Mouse (Mus musculus) limb, embryonic 13.5 days (tissue): ENCODE data around the gene Lrmda. TPM values are rescaled to one million over a fixed set of nuclear protein-coding genes. Genes with fewer than 3 reads are reported as not detected.

Experiments
- ATAC-seq: fragments of 200-750 bp; cut with Nextera tagmentation; 2 replicates; pipeline ENCODE4 v1.8.0; 2017; ENCODE audit warnings: low read depth, moderate number of reproducible peaks, moderate TSS enrichment; ENCODE audit not compliant: low FRiP score
- H3K27ac ChIP-seq: fragments of 300-500 bp; sonication (generic); 2 replicates; pipeline ENCODE4 v1.5.1; 2015; ENCODE audit warnings: inconsistent platforms, mild to moderate bottlenecking, moderate library complexity
- H3K27me3 ChIP-seq: fragments of 300-500 bp; sonication (generic); 2 replicates; pipeline ENCODE4 v1.6.1; 2015; ENCODE audit warnings: mild to moderate bottlenecking, inconsistent platforms
- H3K36me3 ChIP-seq: fragments of 300-500 bp; sonication (generic); 2 replicates; pipeline ENCODE4 v1.6.1; 2015; ENCODE audit warnings: inconsistent platforms, mild to moderate bottlenecking, moderate library complexity
- H3K4me1 ChIP-seq: fragments of 300-500 bp; sonication (generic); 2 replicates; pipeline ENCODE4 v1.6.1; 2015; ENCODE audit warnings: inconsistent platforms
- H3K4me2 ChIP-seq: fragments of 300-500 bp; sonication (generic); replicated peaks from 2 replicates; pipeline ENCODE4 v1.6.1; 2015; ENCODE audit warnings: inconsistent platforms, mild to moderate bottlenecking, moderate library complexity
- H3K4me3 ChIP-seq: fragments of 300-500 bp; sonication (generic); 2 replicates; pipeline ENCODE4 v1.5.1; 2015; ENCODE audit warnings: moderate library complexity, mild to moderate bottlenecking, inconsistent platforms
- H3K9ac ChIP-seq: fragments of 300-500 bp; sonication (generic); 2 replicates; pipeline ENCODE4 v1.6.1; 2015; ENCODE audit warnings: mild to moderate bottlenecking, inconsistent platforms
- H3K9me3 ChIP-seq: fragments of 300-500 bp; sonication (generic); 2 replicates; pipeline ENCODE4 v1.6.1; 2016; ENCODE audit warnings: inconsistent platforms
- WGBS: fragments of 180-500 bp; shearing (Covaris S2); methylation state at CpG from one replicate; pipeline ENCODE4 v1.1.7; 2015; 5-methylcytosine and 5-hydroxymethylcytosine counted together
- polyA plus RNA-seq: library from polyadenylated mRNA; unstranded; fragments of >200 nt; fragmentation: Nextera tagmentation; extraction: Ambion mirVana; gene quantifications from 2 replicates; pipeline ENCODE4 v1.2.1, GENCODE M21; 2015

Gene Lrmda
- polyA plus RNA-seq, 1 experiment from 2014 or later, result 0.38 TPM

GRCm38 (mm10) chr14:22533501-22533900, 514.0 kb downstream of the Lrmda start:
- Histone ChIP-seq H3K36me3 (no peaks in the 10 kb centered on the region), H3K27me3 (no peaks in the 10 kb centered on the region), H3K9ac (no peak overlapping the region), H3K27ac (no peak overlapping the region), H3K4me3 (no peak overlapping the region), H3K4me1 (0 out of 2 replicates have a peak, but pooled peaks cover 6% of the 10 kb centered on the region), H3K4me2 (no peak overlapping the region), H3K9me3 (no peaks in the 10 kb centered on the region)
- ATAC-seq, result no peak
- WGBS, result 79% methylated on average over 3 of the region's 3 CpGs

- Histone ChIP-seq H3K4me1 (peaks cover 6% of the 10 kb centered on the region; the same call in 1 of the 2 replicates), H3K4me2 (no peak overlapping the region), H3K27me3 (no peaks in the 10 kb centered on the region), H3K9ac (no peak overlapping the region), H3K9me3 (no peaks in the 10 kb centered on the region), H3K4me3 (no peak overlapping the region), H3K27ac (no peak overlapping the region), H3K36me3 (no peaks in the 10 kb centered on the region)
- no peak for ATAC-seq
- WGBS, result 60% methylated on average over 8 of the region's 8 CpGs
These were observed 526.6 kb downstream of the Lrmda start for GRCm38 (mm10) chr14:22545887-22546675.

- Histone ChIP-seq H3K4me3 (no peak overlapping the region), H3K27ac (no peak overlapping the region), H3K4me1 (peaks cover 6% of the 10 kb centered on the region; the same call in 1 of the 2 replicates), H3K27me3 (no peaks in the 10 kb centered on the region), H3K36me3 (no peaks in the 10 kb centered on the region), H3K4me2 (no peak overlapping the region), H3K9ac (no peak overlapping the region), H3K9me3 (no peaks in the 10 kb centered on the region)
- ATAC-seq, result no peak
- WGBS, result 86% methylated on average over 4 of the region's 4 CpGs
These were observed 527.1 kb downstream of the Lrmda start for GRCm38 (mm10) chr14:22546676-22546984.

- Histone ChIP-seq H3K4me1 (peaks cover 6% of the 10 kb centered on the region; the same call in 1 of the 2 replicates), H3K9me3 (no peaks in the 10 kb centered on the region), H3K36me3 (no peaks in the 10 kb centered on the region), H3K4me3 (no peak overlapping the region), H3K9ac (no peak overlapping the region), H3K27ac (no peak overlapping the region), H3K27me3 (no peaks in the 10 kb centered on the region), H3K4me2 (no peak overlapping the region)
- 30% methylated on average over 2 of the region's 2 CpGs for WGBS
- no peak for ATAC-seq
These were observed 528.8 kb downstream of the Lrmda start for GRCm38 (mm10) chr14:22548286-22548685.

- H3K27me3 ChIP-seq, result no peaks in the 10 kb centered on the region
These were observed 529.7 kb downstream of the Lrmda start for GRCm38 (mm10) chr14:22549166-22549565.

GRCm38 (mm10) chr14:22552358-22552757, 532.8 kb downstream of the Lrmda start:
- Histone ChIP-seq H3K27me3 (0 out of 2 replicates have a peak, but pooled peaks cover 3% of the 10 kb centered on the region), H3K27ac (no peak overlapping the region), H3K4me2 (no peak overlapping the region), H3K4me3 (no peak overlapping the region), H3K9me3 (no peaks in the 10 kb centered on the region), H3K4me1 (no peaks in the 10 kb centered on the region), H3K9ac (no peak overlapping the region), H3K36me3 (no peaks in the 10 kb centered on the region)
- no peak for ATAC-seq
- WGBS, result 77% methylated on average over 4 of the region's 4 CpGs

More at GRCm38 (mm10) chr14:22549166-22549565, 529.7 kb downstream of the Lrmda start:
- WGBS, result 74% methylated on average over 2 of the region's 2 CpGs
- Histone ChIP-seq H3K4me2 (no peak overlapping the region), H3K9me3 (no peaks in the 10 kb centered on the region), H3K4me1 (peaks cover 6% of the 10 kb centered on the region; the same call in 1 of the 2 replicates), H3K27ac (no peak overlapping the region), H3K9ac (no peak overlapping the region), H3K4me3 (no peak overlapping the region), H3K36me3 (no peaks in the 10 kb centered on the region)
- ATAC-seq, result no peak

GRCm38 (mm10) chr14:22552841-22553240, 533.3 kb downstream of the Lrmda start:
- 22% methylated on average over 3 of the region's 3 CpGs for WGBS
- Histone ChIP-seq H3K9ac (no peak overlapping the region), H3K27ac (no peak overlapping the region), H3K4me2 (no peak overlapping the region), H3K4me1 (no peaks in the 10 kb centered on the region), H3K4me3 (no peak overlapping the region), H3K36me3 (no peaks in the 10 kb centered on the region), H3K27me3 (0 out of 2 replicates have a peak, but pooled peaks cover 3% of the 10 kb centered on the region), H3K9me3 (no peaks in the 10 kb centered on the region)
- no peak for ATAC-seq

GRCm38 (mm10) chr14:22553717-22554116, 534.2 kb downstream of the Lrmda start:
- no peak overlapping the region for H3K4me2 ChIP-seq
- no peaks in the 10 kb centered on the region for H3K36me3 ChIP-seq
- H3K4me1 ChIP-seq, result no peaks in the 10 kb centered on the region
- no peak overlapping the region for H3K27ac ChIP-seq
- no peak for ATAC-seq
- H3K9ac ChIP-seq, result no peak overlapping the region
- H3K4me3 ChIP-seq, result no peak overlapping the region
- H3K9me3 ChIP-seq, result no peaks in the 10 kb centered on the region
- 0 out of 2 replicates have a peak, but pooled peaks cover 3% of the 10 kb centered on the region for H3K27me3 ChIP-seq
- 95% methylated on average over 3 of the region's 3 CpGs for WGBS

GRCm38 (mm10) chr14:22572486-22572885, 553.0 kb downstream of the Lrmda start:
- Histone ChIP-seq H3K27ac (no peak overlapping the region), H3K9ac (no peak overlapping the region), H3K4me3 (no peak overlapping the region), H3K36me3 (no peaks in the 10 kb centered on the region), H3K9me3 (no peaks in the 10 kb centered on the region), H3K4me2 (no peak overlapping the region), H3K4me1 (peaks cover 30% of the 10 kb centered on the region), H3K27me3 (peaks cover 15% of the 10 kb centered on the region)
- no peak for ATAC-seq
- WGBS, result 67% methylated on average over 5 of the region's 5 CpGs

GRCm38 (mm10) chr14:22573585-22573984, 554.1 kb downstream of the Lrmda start:
- H3K27ac ChIP-seq, result no peak overlapping the region
- H3K9me3 ChIP-seq, result no peaks in the 10 kb centered on the region
- peaks cover 17% of the 10 kb centered on the region for H3K27me3 ChIP-seq
- peaks cover 38% of the 10 kb centered on the region for H3K4me1 ChIP-seq
- H3K4me3 ChIP-seq, result no peak overlapping the region
- H3K9ac ChIP-seq, result no peak overlapping the region
- no peak for ATAC-seq
- H3K36me3 ChIP-seq, result no peaks in the 10 kb centered on the region
- H3K4me2 ChIP-seq, result no peak overlapping the region
- 53% methylated on average over 7 of the region's 7 CpGs for WGBS

GRCm38 (mm10) chr14:22574006-22574405, 554.5 kb downstream of the Lrmda start:
- no peak overlapping the region for H3K27ac ChIP-seq
- no peak for ATAC-seq
- peaks cover 15% of the 10 kb centered on the region for H3K27me3 ChIP-seq
- whole genome bisulfite sequencing, result 83% methylated on average over 4 of the region's 4 CpGs
- no peak overlapping the region for H3K9ac ChIP-seq
- no peaks in the 10 kb centered on the region for H3K9me3 ChIP-seq
- peaks cover 40% of the 10 kb centered on the region for H3K4me1 ChIP-seq
- no peak overlapping the region for H3K4me3 ChIP-seq
- no peak overlapping the region for H3K4me2 ChIP-seq
- no peaks in the 10 kb centered on the region for H3K36me3 ChIP-seq

GRCm38 (mm10) chr14:22576441-22576840, 556.9 kb downstream of the Lrmda start:
- no peaks in the 10 kb centered on the region for H3K9me3 ChIP-seq
- no peaks in the 10 kb centered on the region for H3K36me3 ChIP-seq
- H3K9ac ChIP-seq, result no peak overlapping the region
- peaks cover 20% of the 10 kb centered on the region for H3K27me3 ChIP-seq
- H3K27ac ChIP-seq, result no peak overlapping the region
- ATAC-seq, result no peak
- no peak overlapping the region for H3K4me2 ChIP-seq
- no peak overlapping the region for H3K4me3 ChIP-seq
- peaks cover 40% of the 10 kb centered on the region for H3K4me1 ChIP-seq
- 29% methylated on average over 6 of the region's 6 CpGs for WGBS
